Mouse (Mus musculus) heart, embryonic 14.5 days (tissue): ENCODE data around the gene Nup107. TPM values are rescaled to one million over a fixed set of nuclear protein-coding genes. Genes with fewer than 3 reads are reported as not detected.
"Not testable (repeated sequence)": the region's sequence is repeated elsewhere in the genome, so short reads cannot be mapped to it uniquely, and the experiment has no call there.

ENCODE experiments used
- ATAC-seq: fragments of 200-750 bp; cut with Nextera tagmentation; 2 replicates; pipeline ENCODE4 v1.8.0; 2017; ENCODE audit warnings: low read depth, moderate TSS enrichment; ENCODE audit not compliant: insufficient number of reproducible peaks, insufficient read depth, low FRiP score
- H3K27ac ChIP-seq, 2 experiments: fragments of 200-500 bp in 1 of 2; fragments of 300-500 bp in 1 of 2; sonication (generic) in 1 of 2; replicated peaks in 1 of 2; 2 replicates each; pipeline ENCODE4 v1.5.1; 2012 to 2014; ENCODE audit warnings: low read depth in 2 of 2, low read length in 2 of 2, control low read depth in 1 of 2, mild to moderate bottlenecking in 1 of 2, mixed read lengths in 1 of 2; ENCODE audit not compliant: control insufficient read depth in 1 of 2, insufficient read depth in 1 of 2
- H3K27me3 ChIP-seq: fragments of 300-500 bp; sonication (generic); 2 replicates; pipeline ENCODE4 v1.6.1; 2014; ENCODE audit warnings: mild to moderate bottlenecking, low read length, control low read depth; ENCODE audit not compliant: control insufficient read depth, insufficient read depth
- H3K36me3 ChIP-seq: fragments of 300-500 bp; sonication (generic); 2 replicates; pipeline ENCODE4 v1.6.1; 2014; ENCODE audit warnings: mild to moderate bottlenecking, control low read depth, low read length, mixed read lengths; ENCODE audit not compliant: control insufficient read depth, insufficient read depth
- H3K4me1 ChIP-seq, 2 experiments: fragments of 200-500 bp in 1 of 2; fragments of 300-500 bp in 1 of 2; sonication (generic) in 1 of 2; 2 replicates each; pipeline ENCODE4 v1.6.1; 2012 to 2014; ENCODE audit warnings: low read length in 2 of 2, control low read depth in 1 of 2, mixed read lengths in 1 of 2; ENCODE audit not compliant: control insufficient read depth in 2 of 2, insufficient read depth in 2 of 2
- H3K4me2 ChIP-seq: fragments of 300-500 bp; sonication (generic); 2 replicates; pipeline ENCODE4 v1.6.1; 2014; ENCODE audit warnings: mild to moderate bottlenecking, low read length
- H3K4me3 ChIP-seq, 2 experiments: fragments of 200-500 bp in 1 of 2; fragments of 300-500 bp in 1 of 2; sonication (generic) in 1 of 2; 2 replicates each; pipeline ENCODE4 v1.5.1; 2012 to 2014; ENCODE audit warnings: low read length in 2 of 2, mild to moderate bottlenecking in 2 of 2, control low read depth in 1 of 2, low read depth in 1 of 2, moderate library complexity in 1 of 2; ENCODE audit not compliant: control insufficient read depth in 1 of 2, insufficient read depth in 1 of 2
- H3K9ac ChIP-seq: fragments of 300-500 bp; sonication (generic); 2 replicates; pipeline ENCODE4 v1.6.1; 2014; ENCODE audit warnings: mild to moderate bottlenecking, low read length
- H3K9me3 ChIP-seq: fragments of 300-500 bp; sonication (generic); 2 replicates; pipeline ENCODE4 v1.6.1; 2016; ENCODE audit warnings: low read length, control low read depth; ENCODE audit not compliant: control insufficient read depth
- WGBS: fragments of 180-500 bp; shearing (Covaris S2); extraction: QIAGEN DNeasy Blood & Tissue Kit; methylation state at CpG from one replicate; pipeline ENCODE4 v1.1.7; 2014; 5-methylcytosine and 5-hydroxymethylcytosine counted together
- polyA plus RNA-seq: library from polyadenylated mRNA; unstranded; fragments of >200 nt; fragmentation: Nextera tagmentation; extraction: Ambion mirVana; gene quantifications from 2 replicates; pipeline ENCODE4 v1.2.1, GENCODE M21; 2014

Gene Nup107
- polyA plus RNA-seq, 1 experiment from 2014 or later: 41.0 TPM

GRCm38 (mm10) chr10:117724136-117724718 lies 68.3 kb downstream of the Nup107 start:
- Histone ChIP-seq H3K4me3 (no peak overlapping the region), H3K4me1 (no peaks in the 10 kb centered on the region), H3K9me3 (no peaks in the 10 kb centered on the region), H3K36me3 (no peaks in the 10 kb centered on the region), H3K4me2 (no peak overlapping the region), H3K9ac (no peak overlapping the region), H3K27me3 (no peaks in the 10 kb centered on the region), H3K27ac (no peak overlapping the region)
- ATAC-seq: no peak
- WGBS: 70% methylated on average over 5 of the region's 5 CpGs

- H3K27ac ChIP-seq: peak overlapping the region; percentile 73 to 75
- peak overlapping the region; percentile 48 for H3K4me2 ChIP-seq
- WGBS: 45% methylated on average over 19 of the region's 19 CpGs
- H3K36me3 ChIP-seq: no peaks in the 10 kb centered on the region
- peaks cover 7 to 15% of the 10 kb centered on the region in 2 experiments for H3K4me1 ChIP-seq
- H3K4me3 ChIP-seq: no peak overlapping the region
- H3K9me3 ChIP-seq: no peaks in the 10 kb centered on the region
- no peak for ATAC-seq
- H3K9ac ChIP-seq: peak overlapping the region; percentile 52
- no peaks in the 10 kb centered on the region for H3K27me3 ChIP-seq
Measured at GRCm38 (mm10) chr10:117718161-117719119, 74.1 kb downstream of the Nup107 start.

- H3K4me2 ChIP-seq: peak overlapping the region; percentile 48
- H3K4me1 ChIP-seq: peaks cover 7 to 15% of the 10 kb centered on the region in 2 experiments
- no peak overlapping the region for H3K4me3 ChIP-seq
- H3K36me3 ChIP-seq: no peaks in the 10 kb centered on the region
- no peaks in the 10 kb centered on the region for H3K27me3 ChIP-seq
- WGBS: 0% methylated on average over 4 of the region's 4 CpGs
- H3K9ac ChIP-seq: peak overlapping the region; percentile 52; the same call in 1 of the 2 replicates
- peak; percentile 44; the same call in 1 of the 2 replicates for ATAC-seq
- peak overlapping the region; percentile 73 to 75 for H3K27ac ChIP-seq
- H3K9me3 ChIP-seq: no peaks in the 10 kb centered on the region
Measured at GRCm38 (mm10) chr10:117717583-117717982, 74.9 kb downstream of the Nup107 start.

GRCm38 (mm10) chr10:117716686-117717085 lies 75.8 kb downstream of the Nup107 start:
- Histone ChIP-seq H3K4me1 (peaks cover 7 to 15% of the 10 kb centered on the region in 2 experiments), H3K4me2 (no peak overlapping the region), H3K36me3 (no peaks in the 10 kb centered on the region), H3K4me3 (no peak overlapping the region), H3K9ac (no peak overlapping the region), H3K27ac (no peak overlapping the region), H3K27me3 (no peaks in the 10 kb centered on the region), H3K9me3 (no peaks in the 10 kb centered on the region)
- ATAC-seq: no peak
- 83% methylated on average over 3 of the region's 3 CpGs for WGBS

GRCm38 (mm10) chr10:117715654-117716053 lies 76.9 kb downstream of the Nup107 start:
- not testable (repeated sequence) for H3K27ac ChIP-seq, H3K4me2 ChIP-seq, H3K9me3 ChIP-seq, H3K9ac ChIP-seq, ATAC-seq, H3K36me3 ChIP-seq, H3K27me3 ChIP-seq, H3K4me3 ChIP-seq
- 100% methylated on average over 1 of the region's 1 CpGs for WGBS
- peaks cover 7 to 19% of the 10 kb centered on the region in 2 experiments for H3K4me1 ChIP-seq

- ATAC-seq: no peak
- Histone ChIP-seq H3K27ac (no peak overlapping the region), H3K4me3 (no peak overlapping the region), H3K27me3 (no peaks in the 10 kb centered on the region), H3K9me3 (no peaks in the 10 kb centered on the region), H3K36me3 (no peaks in the 10 kb centered on the region), H3K4me2 (no peak overlapping the region), H3K4me1 (peaks cover 7 to 19% of the 10 kb centered on the region in 2 experiments), H3K9ac (no peak overlapping the region)
- WGBS: 57% methylated on average over 4 of the region's 4 CpGs
Measured at GRCm38 (mm10) chr10:117714928-117715500, 77.5 kb downstream of the Nup107 start.

GRCm38 (mm10) chr10:117714048-117714545 lies 78.4 kb downstream of the Nup107 start:
- WGBS: 80% methylated on average over 3 of the region's 3 CpGs
- no peak for ATAC-seq
- no peak overlapping the region for H3K9ac ChIP-seq

More at GRCm38 (mm10) chr10:117714048-117714545, 78.4 kb downstream of the Nup107 start:
- Histone ChIP-seq H3K36me3 (peaks cover 4% of the 10 kb centered on the region), H3K4me3 (no peak overlapping the region), H3K4me2 (no peak overlapping the region), H3K9me3 (no peaks in the 10 kb centered on the region), H3K4me1 (peaks cover 7 to 23% of the 10 kb centered on the region in 2 experiments), H3K27me3 (no peaks in the 10 kb centered on the region), H3K27ac (no peak overlapping the region)
